Mouse (Mus musculus) kidney, embryonic 14.5 days (tissue): ENCODE data around the gene Slc38a6. TPM values are rescaled to one million over a fixed set of nuclear protein-coding genes. Genes with fewer than 3 reads are reported as not detected.

Experiments used
- ATAC-seq: fragments of 200-750 bp; cut with Nextera tagmentation; 2 replicates; pipeline ENCODE4 v1.8.0; 2017; ENCODE audit warnings: moderate number of reproducible peaks, mild to moderate bottlenecking, moderate TSS enrichment, moderate library complexity; ENCODE audit not compliant: low FRiP score, low TSS enrichment
- H3K27ac ChIP-seq: fragments of 300-500 bp; sonication (generic); 2 replicates; pipeline ENCODE4 v1.5.1; 2014; ENCODE audit warnings: low read depth, mild to moderate bottlenecking, low read length, moderate library complexity, mixed read lengths
- H3K27me3 ChIP-seq: fragments of 300-500 bp; sonication (generic); 2 replicates; pipeline ENCODE4 v1.6.1; 2014; ENCODE audit warnings: mild to moderate bottlenecking, low read length; ENCODE audit not compliant: control insufficient read depth, insufficient read depth
- H3K36me3 ChIP-seq: fragments of 300-500 bp; sonication (generic); 2 replicates; pipeline ENCODE4 v1.6.1; 2014; ENCODE audit warnings: low read length, mixed read lengths; ENCODE audit not compliant: control insufficient read depth, insufficient read depth
- H3K4me1 ChIP-seq: fragments of 300-500 bp; sonication (generic); 2 replicates; pipeline ENCODE4 v1.6.1; 2014; ENCODE audit warnings: low read length, mixed read lengths; ENCODE audit not compliant: control insufficient read depth, insufficient read depth
- H3K4me2 ChIP-seq: fragments of 300-500 bp; sonication (generic); replicated peaks from 2 replicates; pipeline ENCODE4 v1.6.1; 2014; ENCODE audit warnings: low read depth, mild to moderate bottlenecking, low read length
- H3K4me3 ChIP-seq: fragments of 300-500 bp; sonication (generic); 2 replicates; pipeline ENCODE4 v1.5.1; 2014; ENCODE audit warnings: mild to moderate bottlenecking, low read length
- H3K9ac ChIP-seq: fragments of 300-500 bp; sonication (generic); 2 replicates; pipeline ENCODE4 v1.6.1; 2014; ENCODE audit warnings: low read depth, mild to moderate bottlenecking, low read length, moderate library complexity
- H3K9me3 ChIP-seq: fragments of 300-500 bp; sonication (generic); 2 replicates; pipeline ENCODE4 v1.6.1; 2016; ENCODE audit warnings: low read length; ENCODE audit not compliant: control insufficient read depth
- WGBS: fragments of 180-500 bp; shearing (Covaris S2); extraction: QIAGEN DNeasy Blood & Tissue Kit; methylation state at CpG from one replicate; pipeline ENCODE4 v1.1.7; 2014; 5-methylcytosine and 5-hydroxymethylcytosine counted together
- polyA plus RNA-seq: library from polyadenylated mRNA; unstranded; fragments of >200 nt; fragmentation: Nextera tagmentation; extraction: Ambion mirVana; gene quantifications from 2 replicates; pipeline ENCODE4 v1.2.1, GENCODE M21; 2014

The Slc38a6 gene
- polyA plus RNA-seq, 1 experiment from 2014 or later, result 11.1 TPM

DNA sequence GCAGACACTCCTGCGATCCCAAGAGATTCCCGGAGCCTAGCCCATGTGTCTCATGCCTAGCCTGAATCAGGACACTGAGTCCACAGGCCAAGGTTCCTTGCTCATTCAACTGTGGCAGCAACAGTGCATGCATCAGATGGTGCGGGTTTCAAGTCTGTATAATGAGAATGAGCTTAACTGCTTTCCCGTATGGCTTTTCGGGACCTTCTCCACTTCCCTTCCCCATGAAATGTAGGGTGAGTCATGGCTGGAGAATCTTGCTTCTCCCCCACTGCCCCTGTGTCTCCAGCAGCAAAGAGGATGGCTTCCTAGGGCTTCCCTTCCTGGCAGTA, 96.6 kb downstream of the Slc38a6 start:
- H3K27me3 ChIP-seq, result no peaks in the 10 kb centered on the region
- peak overlapping the region; percentile 64; the same call in 1 of the 2 replicates for H3K27ac ChIP-seq
- H3K4me3 ChIP-seq, result no peak overlapping the region
- no peak overlapping the region for H3K4me2 ChIP-seq
- H3K4me1 ChIP-seq, result peaks cover 4% of the 10 kb centered on the region; the same call in 1 of the 2 replicates
- H3K9me3 ChIP-seq, result no peaks in the 10 kb centered on the region
- H3K9ac ChIP-seq, result no peak overlapping the region
- peak; percentile 48; the same call in 1 of the 2 replicates for ATAC-seq
- no peaks in the 10 kb centered on the region for H3K36me3 ChIP-seq
- WGBS, result 55% methylated on average over 5 of the region's 5 CpGs

DNA sequence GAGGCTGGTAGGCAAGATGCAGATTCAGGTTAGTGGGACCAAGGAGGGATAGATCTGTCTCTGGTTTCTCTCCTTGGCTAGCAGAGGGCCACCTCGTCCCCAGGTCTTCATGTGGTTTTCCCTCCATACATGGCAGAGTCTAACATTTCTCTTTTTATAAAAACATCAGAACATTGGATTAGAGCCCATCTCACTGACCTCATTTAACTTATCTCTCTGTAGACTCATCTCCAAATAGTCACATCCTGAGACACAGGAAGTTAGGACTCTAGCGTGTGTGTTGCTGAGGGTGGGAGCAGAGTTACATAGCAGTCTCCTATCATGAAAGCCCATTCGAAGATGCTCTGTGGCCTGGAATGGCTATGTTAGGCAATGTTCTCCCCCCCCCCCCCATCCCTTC, 97.3 kb downstream of the Slc38a6 start:
- no peaks in the 10 kb centered on the region for H3K36me3 ChIP-seq
- no peak overlapping the region; the same call in 1 of the 2 replicates for H3K27ac ChIP-seq
- peaks cover 4% of the 10 kb centered on the region; the same call in 1 of the 2 replicates for H3K4me1 ChIP-seq
- H3K4me2 ChIP-seq, result no peak overlapping the region
- no peaks in the 10 kb centered on the region for H3K27me3 ChIP-seq
- WGBS, result 86% methylated on average over 3 of the region's 3 CpGs
- no peak for ATAC-seq
- H3K4me3 ChIP-seq, result no peak overlapping the region
- no peaks in the 10 kb centered on the region for H3K9me3 ChIP-seq
- H3K9ac ChIP-seq, result no peak overlapping the region

GRCm38 (mm10) chr12:73384747-73385146, 98.2 kb downstream of the Slc38a6 start:
- 51% methylated on average over 6 of the region's 6 CpGs for WGBS
- Histone ChIP-seq H3K4me2 (no peak overlapping the region), H3K4me3 (no peak overlapping the region), H3K4me1 (peaks cover 4% of the 10 kb centered on the region; the same call in 1 of the 2 replicates), H3K9ac (no peak overlapping the region), H3K9me3 (no peaks in the 10 kb centered on the region), H3K36me3 (no peaks in the 10 kb centered on the region), H3K27me3 (no peaks in the 10 kb centered on the region), H3K27ac (no peak overlapping the region)
- ATAC-seq, result no peak

DNA sequence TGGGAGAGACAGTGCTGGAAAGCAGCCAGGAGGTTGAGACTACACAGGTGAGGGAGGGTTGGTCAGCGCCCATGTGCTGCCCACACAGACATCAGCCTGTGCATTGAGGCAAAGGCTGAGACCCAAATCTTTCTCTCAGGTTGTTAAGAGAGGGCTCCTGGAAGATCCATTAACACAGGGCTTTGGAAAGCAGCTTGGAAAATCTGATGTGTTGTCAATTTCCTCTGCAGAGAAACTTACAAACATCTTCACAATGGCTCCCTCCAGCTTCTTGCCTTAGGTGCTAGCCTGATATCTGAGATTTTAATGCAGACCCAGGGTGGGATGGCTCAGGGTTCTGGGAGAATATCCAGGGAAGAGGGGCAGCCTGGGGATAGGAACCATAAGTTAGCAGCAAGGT, 105.9 kb downstream of the Slc38a6 start:
- no peak overlapping the region for H3K27ac ChIP-seq
- WGBS, result 88% methylated on average over 1 of the region's 1 CpGs
- H3K9me3 ChIP-seq, result no peaks in the 10 kb centered on the region
- ATAC-seq, result no peak
- H3K27me3 ChIP-seq, result no peaks in the 10 kb centered on the region
- H3K36me3 ChIP-seq, result no peaks in the 10 kb centered on the region
- H3K9ac ChIP-seq, result no peak overlapping the region
- H3K4me2 ChIP-seq, result no peak overlapping the region
- no peaks in the 10 kb centered on the region; the same call in 1 of the 2 replicates for H3K4me1 ChIP-seq
- no peak overlapping the region for H3K4me3 ChIP-seq

DNA sequence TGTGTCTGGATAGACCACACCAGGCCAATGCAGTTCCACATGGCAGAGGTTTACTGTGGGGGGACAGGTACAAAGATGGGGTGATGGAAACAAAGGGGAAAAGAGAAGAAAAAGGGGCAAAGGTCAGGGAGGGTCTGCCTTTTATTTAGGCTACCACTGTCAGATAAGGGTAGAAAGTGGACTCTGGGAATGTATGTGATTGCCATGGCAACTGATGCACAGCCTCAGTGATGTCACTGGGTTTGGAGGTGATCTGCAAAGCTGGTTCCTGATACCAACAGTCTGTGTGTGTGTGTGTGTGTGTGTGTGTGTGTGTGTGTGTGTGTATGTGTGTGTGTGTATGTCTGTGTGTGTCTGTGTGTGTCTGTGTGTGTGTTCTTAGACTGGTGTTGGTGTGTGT, 106.4 kb downstream of the Slc38a6 start:
- ATAC-seq, result no peak
- Histone ChIP-seq H3K9me3 (no peaks in the 10 kb centered on the region), H3K9ac (no peak overlapping the region), H3K27ac (no peak overlapping the region), H3K27me3 (no peaks in the 10 kb centered on the region), H3K36me3 (no peaks in the 10 kb centered on the region), H3K4me1 (no peaks in the 10 kb centered on the region; the same call in 1 of the 2 replicates), H3K4me2 (no peak overlapping the region), H3K4me3 (no peak overlapping the region)

GRCm38 (mm10) chr12:73393881-73394291, 107.3 kb downstream of the Slc38a6 start:
- Histone ChIP-seq H3K27me3 (no peaks in the 10 kb centered on the region), H3K9me3 (no peaks in the 10 kb centered on the region), H3K4me1 (no peaks in the 10 kb centered on the region; the same call in 1 of the 2 replicates), H3K27ac (no peak overlapping the region), H3K36me3 (no peaks in the 10 kb centered on the region), H3K9ac (no peak overlapping the region), H3K4me3 (no peak overlapping the region), H3K4me2 (no peak overlapping the region)
- no peak for ATAC-seq
- WGBS, result 15% methylated on average over 6 of the region's 6 CpGs

DNA sequence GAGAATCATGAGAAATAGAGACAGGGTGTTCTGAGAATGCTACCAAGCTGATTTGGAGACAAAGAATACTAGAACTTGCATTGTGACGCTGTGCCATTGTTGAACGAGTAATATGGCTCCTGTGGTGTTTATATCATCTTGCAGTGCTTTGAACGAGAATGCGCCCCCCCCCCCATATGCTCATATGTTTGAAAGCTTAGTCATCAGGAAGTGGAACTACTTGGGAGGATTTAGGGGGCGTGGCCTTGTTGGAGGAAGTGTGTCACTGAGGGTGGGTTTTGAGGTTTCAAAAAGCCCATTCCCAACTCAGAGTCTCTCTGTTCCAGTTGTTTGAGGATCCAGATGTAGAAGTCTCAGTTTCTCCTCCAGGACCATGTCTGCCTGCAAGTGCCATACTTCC, 108.0 kb downstream of the Slc38a6 start:
- Histone ChIP-seq H3K4me2 (no peak overlapping the region), H3K4me1 (no peaks in the 10 kb centered on the region; the same call in 1 of the 2 replicates), H3K27ac (no peak overlapping the region), H3K36me3 (no peaks in the 10 kb centered on the region), H3K9me3 (no peaks in the 10 kb centered on the region), H3K27me3 (no peaks in the 10 kb centered on the region), H3K9ac (no peak overlapping the region), H3K4me3 (no peak overlapping the region)
- WGBS, result 88% methylated on average over 5 of the region's 5 CpGs
- ATAC-seq, result no peak

- no peaks in the 10 kb centered on the region for H3K27me3 ChIP-seq
- no peak for ATAC-seq
- 54% methylated on average over 4 of the region's 4 CpGs for WGBS
- no peaks in the 10 kb centered on the region for H3K9me3 ChIP-seq
- H3K36me3 ChIP-seq, result no peaks in the 10 kb centered on the region
- H3K4me2 ChIP-seq, result no peak overlapping the region
- H3K4me1 ChIP-seq, result no peaks in the 10 kb centered on the region
- no peak overlapping the region for H3K27ac ChIP-seq
- no peak overlapping the region for H3K4me3 ChIP-seq
- H3K9ac ChIP-seq, result no peak overlapping the region
Measured at GRCm38 (mm10) chr12:73399426-73399825, 112.8 kb downstream of the Slc38a6 start.

DNA sequence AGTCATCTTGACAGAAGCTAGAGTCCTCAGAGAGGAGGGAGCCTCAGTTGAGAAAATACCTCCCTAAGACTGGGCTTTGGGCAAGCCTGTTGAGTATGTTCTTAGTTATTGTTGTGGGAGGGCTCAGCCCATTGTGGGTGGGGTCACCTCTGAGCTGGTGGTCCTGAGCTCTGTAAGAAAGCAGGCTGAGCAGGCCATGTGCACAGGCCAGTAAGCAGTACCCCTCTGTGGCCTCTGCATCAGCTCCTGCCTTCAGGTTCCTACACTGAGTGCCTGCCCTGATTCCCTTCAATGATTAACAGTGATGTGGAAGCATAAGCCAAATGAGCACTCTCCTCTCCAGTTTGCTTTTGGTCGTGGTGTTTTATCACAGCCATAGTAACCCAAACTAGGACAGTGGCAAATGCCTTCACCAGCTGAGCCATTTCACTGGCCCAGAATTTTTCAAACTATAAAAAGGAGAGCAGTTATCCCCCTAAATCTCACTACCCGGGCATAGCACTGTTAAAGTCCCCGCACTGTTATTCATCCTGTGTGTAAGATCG, 114.0 kb downstream of the Slc38a6 start:
- WGBS, result 67% methylated on average over 4 of the region's 4 CpGs
- Histone ChIP-seq H3K36me3 (no peaks in the 10 kb centered on the region), H3K27me3 (no peaks in the 10 kb centered on the region), H3K27ac (no peak overlapping the region), H3K4me2 (no peak overlapping the region), H3K4me3 (no peak overlapping the region), H3K9me3 (no peaks in the 10 kb centered on the region), H3K9ac (no peak overlapping the region), H3K4me1 (0 out of 2 replicates have a peak, but pooled peaks cover 8% of the 10 kb centered on the region)
- no peak for ATAC-seq
